Mouse (Mus musculus): ENCODE measurements around the gene Sidt1. TPM values are rescaled to one million over a fixed set of nuclear protein-coding genes. Genes with fewer than 3 reads are reported as not detected.

Sidt1 gene
- total and polyA plus RNA-seq, 2 experiments from 2014 or later, result 0.05 TPM; not detected in 1

DNA sequence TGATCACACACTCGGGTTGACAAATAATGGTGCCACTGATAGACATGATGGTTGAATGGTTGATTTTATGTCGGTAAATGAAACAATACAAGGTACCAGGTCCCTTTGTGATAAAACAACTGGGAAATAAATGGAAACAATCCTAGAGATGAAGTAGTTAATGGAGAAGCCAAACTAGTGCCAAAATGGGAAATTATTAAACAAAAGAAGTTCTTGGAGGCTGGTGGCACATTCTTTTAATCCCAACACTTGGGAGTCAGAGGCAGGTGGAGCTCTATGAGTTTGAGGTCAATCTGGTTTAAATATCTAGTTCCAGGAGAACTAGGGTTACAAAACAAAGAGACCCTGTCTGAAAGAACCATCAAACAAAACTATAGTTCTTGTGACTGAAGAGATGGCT lies 68.1 kb downstream of the Sidt1 start:
- ATAC-seq (ENCODE audit: insufficient read depth, low read depth), result no peak
- WGBS, result 73% methylated on average over 2 of the region's 2 CpGs
- Histone ChIP-seq H3K9me3 (replicated peaks; ENCODE audit: control insufficient read depth, low read length) (no peaks in the 10 kb centered on the region), H3K9ac (replicated peaks; ENCODE audit: low read depth, low read length) (no peak overlapping the region), H3K4me3 (ENCODE audit: low read depth, low read length) (no peak overlapping the region), H3K27me3 (ENCODE audit: control insufficient read depth, insufficient read depth, low read length) (no peaks in the 10 kb centered on the region), H3K36me3 (replicated peaks; ENCODE audit: control insufficient read depth, insufficient read depth, low read length) (no peaks in the 10 kb centered on the region), H3K4me1 (ENCODE audit: control insufficient read depth, insufficient read depth) (no peaks in the 10 kb centered on the region), H3K27ac (ENCODE audit: low read depth) (no peak overlapping the region), H3K4me2 (ENCODE audit: low read depth, low read length) (no peak overlapping the region)
- no peak for DNase-seq (ENCODE audit: low spot score)
- no peak for TF ChIP-seq CTCF (IDR thresholded peaks at IDR 0.05; ENCODE audit: low read depth)
- no peak for TF ChIP-seq EP300 (IDR thresholded peaks at IDR 0.05; ENCODE audit: low read depth)

DNA sequence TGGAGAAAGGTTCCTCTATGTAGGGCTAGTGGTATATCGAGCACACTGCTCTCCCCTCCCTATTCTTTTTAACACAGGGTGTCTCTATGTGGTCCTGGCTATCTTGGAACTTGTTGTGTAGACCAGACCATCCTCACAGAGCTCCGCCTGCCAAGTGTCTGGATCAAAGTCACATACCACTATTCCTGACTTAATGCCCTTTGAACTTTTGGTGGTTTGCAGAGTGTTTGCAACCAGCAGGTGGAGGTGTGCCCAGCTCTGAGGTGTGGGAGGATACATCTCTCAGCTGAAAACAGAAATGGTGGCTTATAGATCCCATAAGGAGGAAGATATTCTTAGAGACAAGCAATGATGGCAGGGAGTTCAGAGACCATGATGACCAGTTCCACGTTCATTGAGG lies 75.5 kb downstream of the Sidt1 start:
- DNase-seq (ENCODE audit: low spot score) (no peak), ATAC-seq (ENCODE audit: insufficient read depth, low read depth) (no peak)
- no peaks in the 10 kb centered on the region for H3K9me3 ChIP-seq (replicated peaks; ENCODE audit: control insufficient read depth, low read length)
- no peaks in the 10 kb centered on the region for H3K27me3 ChIP-seq (ENCODE audit: control insufficient read depth, insufficient read depth, low read length)
- H3K9ac ChIP-seq (replicated peaks; ENCODE audit: low read depth, low read length), result no peak overlapping the region
- H3K4me3 ChIP-seq (ENCODE audit: low read depth, low read length), result no peak overlapping the region
- no peak overlapping the region for H3K27ac ChIP-seq (ENCODE audit: low read depth)
- no peak overlapping the region for H3K4me2 ChIP-seq (ENCODE audit: low read depth, low read length)
- no peaks in the 10 kb centered on the region for H3K36me3 ChIP-seq (replicated peaks; ENCODE audit: control insufficient read depth, insufficient read depth, low read length)
- TF ChIP-seq CTCF (IDR thresholded peaks at IDR 0.05; ENCODE audit: low read depth) (no peak), EP300 (IDR thresholded peaks at IDR 0.05; ENCODE audit: low read depth) (no peak)
- 79% methylated on average over 3 of the region's 3 CpGs for WGBS
- H3K4me1 ChIP-seq (ENCODE audit: control insufficient read depth, insufficient read depth), result peaks cover 11% of the 10 kb centered on the region

DNA sequence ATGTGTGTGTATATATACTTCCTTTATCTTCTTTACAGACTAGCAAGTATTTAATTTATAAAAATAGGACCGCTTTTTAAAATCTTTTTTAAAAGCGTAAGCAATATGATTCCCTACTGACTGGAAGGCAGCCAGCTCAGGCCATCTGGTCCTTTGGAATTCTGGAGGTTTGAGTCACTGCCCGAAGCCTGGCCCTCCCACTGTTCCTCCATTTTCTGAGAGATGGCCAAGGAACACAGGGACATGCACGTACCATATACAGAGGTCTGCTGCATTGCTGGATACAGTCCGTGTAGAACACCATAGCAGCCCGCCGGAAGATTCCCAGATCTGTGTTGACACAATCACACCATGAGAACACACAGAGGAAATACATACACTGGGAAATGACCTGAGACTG lies 78.3 kb downstream of the Sidt1 start:
- peak; percentile 79 for DNase-seq (ENCODE audit: low spot score)
- TF ChIP-seq CTCF (IDR thresholded peaks at IDR 0.05; ENCODE audit: low read depth), result no peak
- ATAC-seq (ENCODE audit: insufficient read depth, low read depth), result peak; percentile 92

DNA sequence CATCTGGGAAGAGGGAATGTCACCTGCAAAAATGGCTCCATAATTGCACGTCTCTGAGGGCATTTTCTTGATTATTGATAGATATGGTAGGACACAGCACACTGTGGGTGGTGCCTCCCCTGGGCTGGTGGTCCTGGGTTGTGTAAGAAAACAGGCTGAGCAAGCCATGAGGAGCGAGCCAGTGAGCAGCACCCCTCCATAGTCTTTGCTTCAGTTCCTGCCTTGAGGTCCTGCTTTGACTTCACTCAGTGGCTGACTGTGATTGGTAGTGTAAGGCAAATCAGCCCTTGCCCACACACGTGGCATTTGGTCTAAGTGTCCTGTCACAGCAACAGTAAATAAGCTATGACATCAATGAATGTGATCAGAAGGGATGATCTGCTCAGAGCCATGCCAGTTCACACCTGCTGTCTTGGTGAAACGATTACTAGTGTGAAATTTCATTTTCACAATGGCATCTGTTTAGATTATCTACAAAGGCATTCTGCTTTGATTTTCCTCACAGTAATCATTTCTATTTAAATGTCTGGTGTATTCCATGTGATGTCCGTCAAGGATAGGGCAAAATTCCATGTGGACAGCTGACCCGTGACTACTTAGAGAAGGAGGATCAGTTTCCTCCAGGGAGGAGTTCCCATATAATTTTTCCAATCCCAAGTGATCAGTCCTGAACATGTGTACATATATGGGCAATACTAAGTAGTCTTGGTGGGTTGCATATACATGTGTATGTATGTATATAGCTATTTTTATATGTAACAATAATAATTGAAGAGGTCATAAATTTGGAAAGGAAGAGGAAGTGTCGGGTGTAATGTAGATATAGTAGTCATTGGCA lies 79.0 kb downstream of the Sidt1 start:
- H3K4me3 ChIP-seq (ENCODE audit: low read depth, low read length), result no peak overlapping the region
- no peaks in the 10 kb centered on the region for H3K27me3 ChIP-seq (ENCODE audit: control insufficient read depth, insufficient read depth, low read length)
- ATAC-seq (ENCODE audit: insufficient read depth, low read depth), result 0 out of 2 replicates have a peak, but pooled peaks have one; percentile 25
- no peak overlapping the region for H3K4me2 ChIP-seq (ENCODE audit: low read depth, low read length)
- no peak overlapping the region for H3K27ac ChIP-seq (ENCODE audit: low read depth)
- DNase-seq (ENCODE audit: low spot score), result no peak
- no peaks in the 10 kb centered on the region for H3K36me3 ChIP-seq (replicated peaks; ENCODE audit: control insufficient read depth, insufficient read depth, low read length)
- peaks cover 11% of the 10 kb centered on the region for H3K4me1 ChIP-seq (ENCODE audit: control insufficient read depth, insufficient read depth)
- 60% methylated on average over 7 of the region's 7 CpGs for WGBS
- H3K9ac ChIP-seq (replicated peaks; ENCODE audit: low read depth, low read length), result no peak overlapping the region
- TF ChIP-seq EP300 (IDR thresholded peaks at IDR 0.05; ENCODE audit: low read depth) (no peak), CTCF (IDR thresholded peaks at IDR 0.05; ENCODE audit: low read depth) (no peak)
- H3K9me3 ChIP-seq (replicated peaks; ENCODE audit: control insufficient read depth, low read length), result no peaks in the 10 kb centered on the region

More for the DNA sequence above, 78.3 kb downstream of the Sidt1 start:
- H3K9me3 ChIP-seq (replicated peaks; ENCODE audit: control insufficient read depth, low read length), result no peaks in the 10 kb centered on the region
- no peaks in the 10 kb centered on the region for H3K27me3 ChIP-seq (ENCODE audit: control insufficient read depth, insufficient read depth, low read length)
- H3K9ac ChIP-seq (replicated peaks; ENCODE audit: low read depth, low read length), result no peak overlapping the region
- no peaks in the 10 kb centered on the region for H3K36me3 ChIP-seq (replicated peaks; ENCODE audit: control insufficient read depth, insufficient read depth, low read length)
- H3K4me1 ChIP-seq (ENCODE audit: control insufficient read depth, insufficient read depth), result peaks cover 11% of the 10 kb centered on the region
- no peak overlapping the region for H3K4me2 ChIP-seq (ENCODE audit: low read depth, low read length)
- peak overlapping the region; percentile 58 for H3K27ac ChIP-seq (ENCODE audit: low read depth)
- no peak overlapping the region for H3K4me3 ChIP-seq (ENCODE audit: low read depth, low read length)
- WGBS, result 37% methylated on average over 7 of the region's 7 CpGs

DNA sequence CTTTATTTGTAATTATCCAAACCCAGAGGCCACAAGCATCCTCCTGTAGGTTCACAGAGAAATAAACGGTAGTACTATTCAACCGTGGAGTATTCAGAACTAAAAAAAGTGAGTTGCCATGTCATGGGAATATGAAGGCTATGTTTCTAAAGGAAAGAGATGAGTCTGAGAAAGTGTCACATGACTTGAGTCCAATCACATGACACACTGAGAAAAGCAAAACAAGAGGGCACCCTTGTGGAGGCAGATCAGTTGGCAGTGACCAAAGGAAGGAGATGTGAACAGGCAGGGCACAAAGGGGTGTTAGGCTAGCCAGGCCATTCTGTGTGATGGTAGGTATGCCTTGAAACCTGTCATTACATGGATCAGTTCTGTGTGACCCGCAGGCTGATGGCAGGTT lies 80.3 kb downstream of the Sidt1 start:
- DNase-seq (ENCODE audit: low spot score) (no peak), ATAC-seq (ENCODE audit: insufficient read depth, low read depth) (no peak)
- H3K4me1 ChIP-seq (ENCODE audit: control insufficient read depth, insufficient read depth), result peaks cover 11% of the 10 kb centered on the region
- no peak overlapping the region for H3K4me2 ChIP-seq (ENCODE audit: low read depth, low read length)
- TF ChIP-seq EP300 (IDR thresholded peaks at IDR 0.05; ENCODE audit: low read depth) (no peak), CTCF (IDR thresholded peaks at IDR 0.05; ENCODE audit: low read depth) (no peak)
- H3K27ac ChIP-seq (ENCODE audit: low read depth), result no peak overlapping the region
- H3K36me3 ChIP-seq (replicated peaks; ENCODE audit: control insufficient read depth, insufficient read depth, low read length), result no peaks in the 10 kb centered on the region
- H3K9me3 ChIP-seq (replicated peaks; ENCODE audit: control insufficient read depth, low read length), result no peaks in the 10 kb centered on the region
- no peak overlapping the region for H3K9ac ChIP-seq (replicated peaks; ENCODE audit: low read depth, low read length)
- WGBS, result 83% methylated on average over 3 of the region's 3 CpGs
- no peaks in the 10 kb centered on the region for H3K27me3 ChIP-seq (ENCODE audit: control insufficient read depth, insufficient read depth, low read length)
- H3K4me3 ChIP-seq (ENCODE audit: low read depth, low read length), result no peak overlapping the region
